Mouse (Mus musculus): Measurements from ENCODE around the gene Phospho2. TPM values are rescaled to one million over a fixed set of nuclear protein-coding genes. Genes with fewer than 3 reads are reported as not detected.
A peak's percentile ranks its signal among the peaks of the same experiment; 100 is the strongest.

Phospho2 gene
- total RNA-seq (2021), result 10 to 100 TPM; 18.9 to 20.6 TPM
- long read RNA-seq, experiment 1, transcript Phospho2-202 (4 exons, 2,194 nt), result minor isoform, 8 of 53 reads
- long read RNA-seq, experiment 1, transcript Phospho2-201 (4 exons, 2,260 nt), result major isoform, 40 of 53 reads
- long read RNA-seq, experiment 1, partial matches to known transcripts, result 1 of 53 reads
- long read RNA-seq, experiment 1, other reads (novel, unspliced or antisense), result 3 of 53 reads
- long read RNA-seq, experiment 2, transcript Phospho2-201 (4 exons, 2,260 nt), result major isoform, 34 of 44 reads
- long read RNA-seq, experiment 2, transcript Phospho2-202 (4 exons, 2,194 nt), result minor isoform, 5 of 44 reads
- long read RNA-seq, experiment 2, partial matches to known transcripts, result 0 of 44 reads
- long read RNA-seq, experiment 2, other reads (novel, unspliced or antisense), result 4 of 44 reads

GRCm38 (mm10) chr2:69789429-69790069 lies at the start of gene Phospho2, which contains the start of gene Ccdc173:
Gene Phospho2 (plus strand): TSS chr2:69789623.
Gene Ccdc173 (minus strand): TSS chr2:69789575.
- DNase-seq, result peak; percentile 99
- Histone ChIP-seq H3K27ac (peak within 1 kb of the TSS; percentile 90), H3K4me3 (peak within 1 kb of the TSS; percentile 86)
- intact Hi-C loops (cut with DNase I), result loop anchor here (5.0 kb wide), 1 partner anchor 67 kb away; the partner anchor contains the start of gene Ppig
- TF ChIP-seq CTCF (IDR thresholded peaks at IDR 0.05), result no peak

- peak; percentile 44; the same call in 1 of the 2 replicates for TF ChIP-seq CTCF (IDR thresholded peaks at IDR 0.05)
- no peak overlapping the region for H3K4me3 ChIP-seq
- no peak for DNase-seq
- intact Hi-C loops (cut with DNase I), result no loop called here
- H3K27ac ChIP-seq, result no peak overlapping the region
Observed at GRCm38 (mm10) chr2:69745091-69745490, 44.3 kb upstream of the Phospho2 start.

- intact Hi-C loops (cut with DNase I), result no loop called here
- no peak for TF ChIP-seq CTCF (IDR thresholded peaks at IDR 0.05)
- DNase-seq, result no peak
- Histone ChIP-seq H3K27ac (no peak overlapping the region), H3K4me3 (no peak overlapping the region)
Observed at GRCm38 (mm10) chr2:69760980-69761379, 28.4 kb upstream of the Phospho2 start.

- Histone ChIP-seq H3K4me3 (no peak overlapping the region), H3K27ac (no peak overlapping the region)
- TF ChIP-seq CTCF (IDR thresholded peaks at IDR 0.05), result no peak
- intact Hi-C loops (cut with DNase I), result no loop called here
- no peak for DNase-seq
Observed at GRCm38 (mm10) chr2:69763340-69763739, 26.1 kb upstream of the Phospho2 start.

GRCm38 (mm10) chr2:69764716-69765115 lies 24.7 kb upstream of the Phospho2 start:
- no peak for DNase-seq
- intact Hi-C loops (cut with DNase I), result no loop called here
- H3K4me3 ChIP-seq, result no peak overlapping the region
- TF ChIP-seq CTCF (IDR thresholded peaks at IDR 0.05), result no peak
- no peak overlapping the region for H3K27ac ChIP-seq

GRCm38 (mm10) chr2:69773331-69773730 lies 16.1 kb upstream of the Phospho2 start:
- no peak overlapping the region for H3K4me3 ChIP-seq
- intact Hi-C loops (cut with DNase I), result no loop called here
- no peak for DNase-seq
- no peak for TF ChIP-seq CTCF (IDR thresholded peaks at IDR 0.05)
- H3K27ac ChIP-seq, result no peak overlapping the region

- intact Hi-C loops (cut with DNase I), result loop anchor here (2.0 kb wide), 1 partner anchor 143 kb away; no protein-coding TSS in a partner anchor
Observed at GRCm38 (mm10) chr2:69777985-69778835, 11.2 kb upstream of the Phospho2 start.

GRCm38 (mm10) chr2:69778836-69779177 lies 10.6 kb upstream of the Phospho2 start:
- intact Hi-C loops (cut with DNase I), result loop anchor here (2.0 kb wide), 1 partner anchor 144 kb away; no protein-coding TSS in a partner anchor
- TF ChIP-seq CTCF (IDR thresholded peaks at IDR 0.05), result peak; percentile 54
- peak; percentile 31 for DNase-seq
- no peak overlapping the region for H3K4me3 ChIP-seq
- no peak overlapping the region for H3K27ac ChIP-seq

More at GRCm38 (mm10) chr2:69777985-69778835, 11.2 kb upstream of the Phospho2 start:
- Histone ChIP-seq H3K4me3 (no peak overlapping the region), H3K27ac (no peak overlapping the region)
- DNase-seq, result no peak
- TF ChIP-seq CTCF (IDR thresholded peaks at IDR 0.05), result no peak

- no peak for TF ChIP-seq CTCF (IDR thresholded peaks at IDR 0.05)
- no peak for DNase-seq
- Histone ChIP-seq H3K4me3 (peak overlapping the region; percentile 86), H3K27ac (peak overlapping the region; percentile 90)
- intact Hi-C loops (cut with DNase I), result loop anchor here (5.0 kb wide), 1 partner anchor 67 kb away; the partner anchor contains the start of gene Ppig
Observed at GRCm38 (mm10) chr2:69788974-69789373, 449 bp upstream of the Phospho2 start.

GRCm38 (mm10) chr2:69790285-69790684 lies 862 bp downstream of the Phospho2 start:
- Histone ChIP-seq H3K4me3 (peak overlapping the region; percentile 86), H3K27ac (peak overlapping the region; percentile 90)
- peak; percentile 83 for TF ChIP-seq CTCF (IDR thresholded peaks at IDR 0.05)
- intact Hi-C loops (cut with DNase I), result no loop called here
- DNase-seq, result peak; percentile 82

GRCm38 (mm10) chr2:69790722-69791121 lies 1.3 kb downstream of the Phospho2 start:
- TF ChIP-seq CTCF (IDR thresholded peaks at IDR 0.05), result no peak
- peak overlapping the region; percentile 90; the same call in 1 of the 2 replicates for H3K27ac ChIP-seq
- intact Hi-C loops (cut with DNase I), result no loop called here
- DNase-seq, result no peak
- H3K4me3 ChIP-seq, result peak overlapping the region; percentile 86; the same call in 1 of the 2 replicates

GRCm38 (mm10) chr2:69802911-69803312 lies 13.5 kb downstream of the Phospho2 start:
- peak; percentile 95 for TF ChIP-seq CTCF (IDR thresholded peaks at IDR 0.05)

More at GRCm38 (mm10) chr2:69802911-69803312, 13.5 kb downstream of the Phospho2 start:
- peak; percentile 82 for DNase-seq
- intact Hi-C loops (cut with DNase I), result loop anchor here (5.0 kb wide), 3 partner anchors 59 to 159 kb away; partner anchors contain the start of gene Ssb
- Histone ChIP-seq H3K27ac (no peak overlapping the region; the same call in 1 of the 2 replicates), H3K4me3 (peak overlapping the region; percentile 53)
